Mouse (Mus musculus): Measurements from ENCODE around the gene Kcnip1.

Kcnip1 gene

GRCm38 (mm10) chr11:33864245-33864644 lies 128.7 kb downstream of the Kcnip1 start:
- in situ Hi-C loops (cut with MboI; ENCODE audit: unreplicated experiment in 2 of 2): no loop called here

GRCm38 (mm10) chr11:33861823-33862222 lies 131.1 kb downstream of the Kcnip1 start:
- in situ Hi-C loops (cut with MboI; ENCODE audit: unreplicated experiment in 2 of 2): no loop called here

- in situ Hi-C loops (cut with MboI; ENCODE audit: unreplicated experiment in 2 of 2): no loop called here
Measured at GRCm38 (mm10) chr11:33860905-33861582, 131.9 kb downstream of the Kcnip1 start.

- in situ Hi-C loops (cut with MboI; ENCODE audit: unreplicated experiment in 2 of 2): no loop called here
Measured at GRCm38 (mm10) chr11:33849614-33850013, 143.3 kb downstream of the Kcnip1 start.

GRCm38 (mm10) chr11:33848685-33849084 lies 144.3 kb downstream of the Kcnip1 start:
- in situ Hi-C loops (cut with MboI; ENCODE audit: unreplicated experiment in 2 of 2): no loop called here

- in situ Hi-C loops (cut with MboI; ENCODE audit: unreplicated experiment in 2 of 2): no loop called here
Measured at GRCm38 (mm10) chr11:33845931-33846330, 147.0 kb downstream of the Kcnip1 start.

- in situ Hi-C loops (cut with MboI; ENCODE audit: unreplicated experiment in 2 of 2): no loop called here
Measured at GRCm38 (mm10) chr11:33843294-33843864, 149.6 kb downstream of the Kcnip1 start.

GRCm38 (mm10) chr11:33839049-33839448 lies 153.9 kb downstream of the Kcnip1 start:
- in situ Hi-C loops (cut with MboI; ENCODE audit: unreplicated experiment in 2 of 2): no loop called here

- in situ Hi-C loops (cut with MboI; ENCODE audit: unreplicated experiment in 2 of 2): no loop called here
Measured at GRCm38 (mm10) chr11:33829774-33830173, 163.2 kb downstream of the Kcnip1 start.

- in situ Hi-C loops (cut with MboI; ENCODE audit: unreplicated experiment in 2 of 2): no loop called here
Measured at GRCm38 (mm10) chr11:33827829-33828206, 165.1 kb downstream of the Kcnip1 start.

- in situ Hi-C loops (cut with MboI; ENCODE audit: unreplicated experiment in 2 of 2): no loop called here
Measured at GRCm38 (mm10) chr11:33827085-33827828, 165.7 kb downstream of the Kcnip1 start.

- in situ Hi-C loops (cut with MboI; ENCODE audit: unreplicated experiment in 2 of 2): no loop called here
Measured at GRCm38 (mm10) chr11:33824739-33825138, 168.2 kb downstream of the Kcnip1 start.

- in situ Hi-C loops (cut with MboI; ENCODE audit: unreplicated experiment in 2 of 2): no loop called here
Measured at GRCm38 (mm10) chr11:33821331-33821730, 171.6 kb downstream of the Kcnip1 start.

- in situ Hi-C loops (cut with MboI; ENCODE audit: unreplicated experiment in 2 of 2): no loop called here
Measured at GRCm38 (mm10) chr11:33820876-33821275, 172.1 kb downstream of the Kcnip1 start.

GRCm38 (mm10) chr11:33818861-33819503 lies 174.0 kb downstream of the Kcnip1 start:
- in situ Hi-C loops (cut with MboI; ENCODE audit: unreplicated experiment in 2 of 2): no loop called here

GRCm38 (mm10) chr11:33816020-33816419 lies 176.9 kb downstream of the Kcnip1 start:
- in situ Hi-C loops (cut with MboI; ENCODE audit: unreplicated experiment in 2 of 2): no loop called here

GRCm38 (mm10) chr11:33810105-33810504 lies 182.8 kb downstream of the Kcnip1 start:
- in situ Hi-C loops (cut with MboI; ENCODE audit: unreplicated experiment in 2 of 2): no loop called here

- in situ Hi-C loops (cut with MboI; ENCODE audit: unreplicated experiment in 2 of 2): no loop called here
Measured at GRCm38 (mm10) chr11:33803093-33803492, 189.9 kb downstream of the Kcnip1 start.

- in situ Hi-C loops (cut with MboI; ENCODE audit: unreplicated experiment in 2 of 2): no loop called here
Measured at GRCm38 (mm10) chr11:33800436-33801088, 192.4 kb downstream of the Kcnip1 start.

- in situ Hi-C loops (cut with MboI; ENCODE audit: unreplicated experiment in 2 of 2): no loop called here
Measured at GRCm38 (mm10) chr11:33799933-33800332, 193.0 kb downstream of the Kcnip1 start.

Data from v-Abl transformed pro-B cells (cell line).